Mouse (Mus musculus): ENCODE measurements around the gene Tmem234. TPM values are rescaled to one million over a fixed set of nuclear protein-coding genes. Genes with fewer than 3 reads are reported as not detected.

Gene Tmem234
- total RNA-seq, 2 experiments from 2014 or later, result 68.9 to 74.9 TPM

DNA sequence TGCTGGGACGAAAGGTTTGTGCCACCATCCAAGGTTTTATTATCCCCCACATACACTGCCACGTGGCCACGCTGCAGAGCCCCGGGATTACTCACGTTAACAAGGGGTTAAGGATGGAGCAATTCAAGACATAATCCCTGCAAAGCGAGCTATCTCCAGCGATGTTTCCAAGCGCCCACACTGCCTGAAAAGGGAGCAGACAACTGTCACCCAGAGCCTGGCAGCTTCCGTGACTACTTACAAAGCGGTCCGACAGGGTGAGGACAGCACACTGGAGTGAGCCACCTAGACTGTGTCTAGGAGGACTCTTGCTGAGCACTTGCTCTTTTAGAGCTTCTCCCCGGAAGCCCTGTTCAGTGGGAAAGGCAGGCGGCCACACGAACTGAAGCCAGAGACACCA, 54.3 kb downstream of the Tmem234 start:
- no peak for ATAC-seq (replicated peaks; ENCODE audit: poor library complexity, severe bottlenecking)

DNA sequence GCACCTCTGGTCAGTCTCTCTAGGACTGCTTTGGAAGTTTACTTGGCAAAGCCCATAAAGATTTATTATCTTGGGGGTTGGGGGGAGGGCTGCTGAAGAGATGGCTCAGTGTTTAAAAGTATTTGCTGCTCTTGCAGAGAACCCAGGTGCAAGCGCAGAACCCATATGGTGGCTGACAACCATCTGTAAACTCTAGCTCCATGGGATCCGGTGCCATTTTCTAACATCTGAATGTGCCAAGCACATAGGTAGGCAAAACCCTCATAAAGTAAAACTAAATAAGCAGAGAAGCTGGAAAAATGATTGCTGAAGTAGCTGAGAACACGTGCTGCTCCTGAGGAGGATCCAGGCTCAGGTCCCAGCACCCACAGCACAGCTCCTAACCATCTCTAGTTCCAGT, 61.1 kb downstream of the Tmem234 start:
- no peak for ATAC-seq (replicated peaks; ENCODE audit: poor library complexity, severe bottlenecking)

- no peak for ATAC-seq (replicated peaks; ENCODE audit: poor library complexity, severe bottlenecking)
These were observed 61.9 kb downstream of the Tmem234 start for GRCm38 (mm10) chr4:129662255-129662813.

GRCm38 (mm10) chr4:129671491-129672082, 71.1 kb downstream of the Tmem234 start:
- peak; percentile 66 for ATAC-seq (replicated peaks; ENCODE audit: poor library complexity, severe bottlenecking)

GRCm38 (mm10) chr4:129672083-129672877, 71.8 kb downstream of the Tmem234 start, which contains the start of gene Kpna6:
Gene Kpna6 (minus strand): TSS chr4:129672767.
- ATAC-seq (replicated peaks; ENCODE audit: poor library complexity, severe bottlenecking), result peak; percentile 95

- 0 out of 2 replicates have a peak, but pooled peaks have one; percentile 4 for ATAC-seq (replicated peaks; ENCODE audit: poor library complexity, severe bottlenecking)
These were observed 72.5 kb downstream of the Tmem234 start for GRCm38 (mm10) chr4:129672878-129673449.

Other genes starting within 250 kb of the Tmem234 start
- gene Zbtb8a, start 222.6 kb upstream of the Tmem234 start, total RNA-seq (2014; fragmentation: Nextera tagmentation), result 0.30 and 5.4 TPM in 2 replicates
- 6.9 and 7.6 TPM in 2 replicates for gene Zbtb8a, start 222.6 kb upstream of the Tmem234 start, total RNA-seq (2017)
- gene Zbtb8b, start 159.8 kb upstream of the Tmem234 start, total RNA-seq (2014; fragmentation: Nextera tagmentation), result not detected in 2 replicates
- gene Zbtb8b, start 159.8 kb upstream of the Tmem234 start, total RNA-seq (2017), result not detected in 2 replicates
- 14.7 and 32.8 TPM in 2 replicates for gene Bsdc1, start 139.1 kb upstream of the Tmem234 start, total RNA-seq (2014; fragmentation: Nextera tagmentation)
- 17.9 and 23.1 TPM in 2 replicates for gene Bsdc1, start 139.1 kb upstream of the Tmem234 start, total RNA-seq (2017)
- not detected in 2 replicates for gene Tssk3, start 109.6 kb upstream of the Tmem234 start, total RNA-seq (2014; fragmentation: Nextera tagmentation)
- not detected in 2 replicates for gene Tssk3, start 109.6 kb upstream of the Tmem234 start, total RNA-seq (2017)
- not detected in 2 replicates for gene Fam229a, start 109.5 kb upstream of the Tmem234 start, total RNA-seq (2014; fragmentation: Nextera tagmentation)
- gene Fam229a, start 109.5 kb upstream of the Tmem234 start, total RNA-seq (2017), result not detected in 2 replicates
- gene Marcksl1, start 87.1 kb upstream of the Tmem234 start, total RNA-seq (2014; fragmentation: Nextera tagmentation), result 27.6 and 45.5 TPM in 2 replicates
- 28.4 and 29.9 TPM in 2 replicates for gene Marcksl1, start 87.1 kb upstream of the Tmem234 start, total RNA-seq (2017)
- 109 and 142 TPM in 2 replicates for gene Hdac1, start 58.0 kb upstream of the Tmem234 start, total RNA-seq (2014; fragmentation: Nextera tagmentation)
- gene Hdac1, start 58.0 kb upstream of the Tmem234 start, total RNA-seq (2017), result 62.6 and 74.9 TPM in 2 replicates
- gene Lck, start 27.0 kb upstream of the Tmem234 start, total RNA-seq (2014; fragmentation: Nextera tagmentation), result 0.15 and 5.8 TPM in 2 replicates
- gene Lck, start 27.0 kb upstream of the Tmem234 start, total RNA-seq (2017), result 2.5 and 4.8 TPM in 2 replicates
- not detected in 2 replicates for gene Fam167b, start 22.1 kb upstream of the Tmem234 start, total RNA-seq (2014; fragmentation: Nextera tagmentation)
- not detected in 2 replicates for gene Fam167b, start 22.1 kb upstream of the Tmem234 start, total RNA-seq (2017)
- 335 and 353 TPM in 2 replicates for gene Eif3i, start within 50 bp of the Tmem234 start, total RNA-seq (2014; fragmentation: Nextera tagmentation)
- gene Eif3i, start within 50 bp of the Tmem234 start, total RNA-seq (2017), result 257 and 296 TPM in 2 replicates
- gene Dcdc2b, start 13.6 kb downstream of the Tmem234 start, total RNA-seq (2014; fragmentation: Nextera tagmentation), result 1.1 and 4.0 TPM in 2 replicates
- gene Dcdc2b, start 13.6 kb downstream of the Tmem234 start, total RNA-seq (2017), result not detected in 2 replicates
- gene Iqcc, start 18.4 kb downstream of the Tmem234 start, total RNA-seq (2014; fragmentation: Nextera tagmentation), result 22.0 and 26.0 TPM in 2 replicates
- 15.0 and 15.7 TPM in 2 replicates for gene Iqcc, start 18.4 kb downstream of the Tmem234 start, total RNA-seq (2017)
- 44.7 and 57.5 TPM in 2 replicates for gene Ccdc28b, start 23.3 kb downstream of the Tmem234 start, total RNA-seq (2014; fragmentation: Nextera tagmentation)
- 53.4 and 65.8 TPM in 2 replicates for gene Ccdc28b, start 23.3 kb downstream of the Tmem234 start, total RNA-seq (2017)
- gene Txlna, start 40.4 kb downstream of the Tmem234 start, total RNA-seq (2014; fragmentation: Nextera tagmentation), result 40.9 and 50.2 TPM in 2 replicates
- gene Txlna, start 40.4 kb downstream of the Tmem234 start, total RNA-seq (2017), result 106 and 107 TPM in 2 replicates
- 41.0 and 61.4 TPM in 2 replicates for gene Kpna6, start 72.1 kb downstream of the Tmem234 start, total RNA-seq (2014; fragmentation: Nextera tagmentation)
- gene Kpna6, start 72.1 kb downstream of the Tmem234 start, total RNA-seq (2017), result 20.4 and 26.4 TPM in 2 replicates
- gene Tmem39b, start 96.2 kb downstream of the Tmem234 start, total RNA-seq (2014; fragmentation: Nextera tagmentation), result 15.8 and 44.1 TPM in 2 replicates
- gene Tmem39b, start 96.2 kb downstream of the Tmem234 start, total RNA-seq (2017), result 6.2 and 12.2 TPM in 2 replicates
- gene Khdrbs1, start 141.6 kb downstream of the Tmem234 start, total RNA-seq (2014; fragmentation: Nextera tagmentation), result 98.7 and 104 TPM in 2 replicates
- 82.8 and 84.2 TPM in 2 replicates for gene Khdrbs1, start 141.6 kb downstream of the Tmem234 start, total RNA-seq (2017)
- gene Ptp4a2, start 210.6 kb downstream of the Tmem234 start, total RNA-seq (2014; fragmentation: Nextera tagmentation), result 277 and 304 TPM in 2 replicates
- 345 and 391 TPM in 2 replicates for gene Ptp4a2, start 210.6 kb downstream of the Tmem234 start, total RNA-seq (2017)

Data from granulocyte monocyte progenitor cell, adult 5-6 weeks (primary cell).